Mouse (Mus musculus) forebrain, embryonic 16.5 days (tissue): ENCODE results near the gene Sp7. TPM values are rescaled to one million over a fixed set of nuclear protein-coding genes. Genes with fewer than 3 reads are reported as not detected.

Experiments used
- ATAC-seq: fragments of 200-750 bp; cut with Nextera tagmentation; 2 replicates; pipeline ENCODE4 v1.8.0; 2017; ENCODE audit warnings: mild to moderate bottlenecking, moderate library complexity
- H3K27ac ChIP-seq: fragments of 300-500 bp; sonication (generic); 2 replicates; pipeline ENCODE4 v1.5.1; 2014; ENCODE audit warnings: low read length, control low read depth
- H3K27me3 ChIP-seq: fragments of 300-500 bp; sonication (generic); replicated peaks from 2 replicates; pipeline ENCODE4 v1.6.1; 2014; ENCODE audit warnings: low read length; ENCODE audit not compliant: control insufficient read depth, insufficient read depth
- H3K36me3 ChIP-seq: fragments of 300-500 bp; sonication (generic); 2 replicates; pipeline ENCODE4 v1.6.1; 2014; ENCODE audit not compliant: control insufficient read depth, insufficient read depth
- H3K4me1 ChIP-seq: fragments of 300-500 bp; sonication (generic); replicated peaks from 2 replicates; pipeline ENCODE4 v1.6.1; 2014; ENCODE audit warnings: low read length; ENCODE audit not compliant: control insufficient read depth, insufficient read depth
- H3K4me2 ChIP-seq: fragments of 300-500 bp; sonication (generic); 2 replicates; pipeline ENCODE4 v1.6.1; 2014; ENCODE audit warnings: mild to moderate bottlenecking, low read length, control low read depth
- H3K4me3 ChIP-seq: fragments of 300-500 bp; sonication (generic); replicated peaks from 2 replicates; pipeline ENCODE4 v1.5.1; 2014; ENCODE audit warnings: mild to moderate bottlenecking, low read length, control low read depth
- H3K9ac ChIP-seq: fragments of 300-500 bp; sonication (generic); replicated peaks from 2 replicates; pipeline ENCODE4 v1.6.1; 2014; ENCODE audit warnings: low read depth, low read length, control low read depth
- H3K9me3 ChIP-seq: fragments of 300-500 bp; sonication (generic); 2 replicates; pipeline ENCODE4 v1.6.1; 2016; ENCODE audit warnings: low read length; ENCODE audit not compliant: control insufficient read depth
- WGBS: fragments of 180-500 bp; shearing (Covaris S2); extraction: QIAGEN DNeasy Blood & Tissue Kit; methylation state at CpG from one replicate; pipeline ENCODE4 v1.1.7; 2014; 5-methylcytosine and 5-hydroxymethylcytosine counted together
- polyA plus RNA-seq: library from polyadenylated mRNA; unstranded; fragments of >200 nt; fragmentation: Nextera tagmentation; extraction: Ambion mirVana; gene quantifications from 2 replicates; pipeline ENCODE4 v1.2.1, GENCODE M21; 2015

The Sp7 gene
- polyA plus RNA-seq, 1 experiment from 2014 or later = 0.38 TPM

DNA sequence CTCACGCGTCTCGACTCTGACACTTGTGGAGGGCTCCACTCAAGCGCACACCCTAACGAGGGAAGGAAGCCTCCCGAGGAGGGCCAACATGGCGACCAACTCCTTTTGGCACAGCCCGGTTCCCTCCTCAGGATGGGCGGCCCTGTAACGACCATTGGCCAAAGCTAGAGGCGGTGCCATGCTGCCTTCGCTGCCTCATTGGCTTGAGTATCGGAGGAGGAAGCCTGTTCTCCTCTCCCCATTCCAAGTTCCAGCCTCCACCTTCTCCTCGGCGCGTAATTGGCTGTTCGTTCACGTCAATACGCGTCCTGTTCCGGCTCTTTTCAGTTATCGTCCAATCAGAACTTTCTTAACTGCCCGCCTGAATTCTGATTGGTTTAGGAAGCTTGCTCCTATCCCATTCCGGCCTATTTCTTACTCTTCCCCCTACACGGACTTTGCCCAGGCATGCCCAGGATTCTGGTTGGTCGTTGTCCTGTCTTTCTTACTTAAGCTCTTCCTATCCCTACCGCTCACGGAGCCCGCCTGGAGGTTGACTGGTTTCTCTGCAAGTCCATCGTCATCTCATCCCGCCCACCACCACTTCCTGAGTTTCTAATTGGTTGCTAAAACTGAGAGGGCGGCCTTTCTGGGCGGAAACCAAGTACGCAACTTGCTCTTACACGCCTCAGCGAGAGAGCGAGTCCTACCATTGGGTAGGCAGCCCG is 38.7 kb upstream of the Sp7 start, which contains the start of gene Sp1:
Gene Sp1, plus strand, starts transcription at position 655 of the 707 bp plus-strand sequence.
- peak within 1 kb of the TSS; percentile 83 for H3K4me3 ChIP-seq
- peak; percentile 98 for ATAC-seq
- no peaks in the 10 kb centered on the region for H3K27me3 ChIP-seq
- 0% methylated on average over 38 of the region's 38 CpGs for WGBS
- H3K4me2 ChIP-seq = peak within 1 kb of the TSS; percentile 63
- H3K9me3 ChIP-seq = no peaks in the 10 kb centered on the region
- H3K4me1 ChIP-seq = peaks cover 32% of the 10 kb centered on the region
- H3K9ac ChIP-seq = peak within 1 kb of the TSS; percentile 93
- H3K27ac ChIP-seq = peak within 1 kb of the TSS; percentile 100
- peaks cover 26% of the 10 kb centered on the region for H3K36me3 ChIP-seq

DNA sequence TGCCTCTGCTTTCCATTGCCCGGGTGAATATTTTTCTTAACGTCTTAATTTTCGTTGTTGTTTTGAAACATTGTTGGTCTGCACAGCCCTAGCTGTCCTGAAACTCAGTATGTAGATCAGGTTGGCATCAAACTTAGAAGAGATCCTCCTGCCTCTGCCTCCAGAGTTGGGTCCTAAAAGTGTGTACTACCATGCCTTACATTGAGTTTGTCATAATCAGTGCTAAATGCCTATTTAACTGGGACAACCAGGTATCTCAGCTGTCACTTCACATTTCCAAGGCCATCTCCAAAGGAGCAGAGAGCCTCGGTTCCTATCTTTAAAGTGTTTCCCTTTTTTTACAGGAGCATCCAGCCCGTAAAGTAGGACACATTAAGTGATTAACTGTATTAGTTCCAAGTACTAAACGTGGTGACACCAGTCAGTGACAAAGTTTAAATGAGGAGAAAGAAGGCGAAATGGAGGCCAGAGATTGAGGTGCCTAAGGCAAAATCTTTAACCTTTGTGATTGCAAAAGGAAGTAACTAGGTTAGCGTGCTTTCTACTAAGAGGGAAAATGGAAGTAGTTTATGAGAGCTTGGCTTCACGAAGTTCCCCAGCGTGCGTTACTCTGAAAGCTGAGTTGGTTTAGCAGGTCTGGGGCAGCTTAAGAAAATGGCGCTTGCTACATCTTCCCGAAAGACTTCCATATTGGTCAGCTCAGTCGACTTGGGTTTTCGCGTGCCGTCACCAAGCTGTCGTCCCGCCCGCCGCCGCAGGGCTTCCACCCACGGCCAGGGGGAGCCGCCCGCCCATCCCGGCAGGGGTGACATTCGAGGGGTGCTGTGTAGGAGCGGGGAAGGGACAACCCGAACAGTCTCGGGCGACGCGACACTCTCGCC is 37.9 kb upstream of the Sp7 start:
- H3K27ac ChIP-seq = peak overlapping the region; percentile 100

DNA sequence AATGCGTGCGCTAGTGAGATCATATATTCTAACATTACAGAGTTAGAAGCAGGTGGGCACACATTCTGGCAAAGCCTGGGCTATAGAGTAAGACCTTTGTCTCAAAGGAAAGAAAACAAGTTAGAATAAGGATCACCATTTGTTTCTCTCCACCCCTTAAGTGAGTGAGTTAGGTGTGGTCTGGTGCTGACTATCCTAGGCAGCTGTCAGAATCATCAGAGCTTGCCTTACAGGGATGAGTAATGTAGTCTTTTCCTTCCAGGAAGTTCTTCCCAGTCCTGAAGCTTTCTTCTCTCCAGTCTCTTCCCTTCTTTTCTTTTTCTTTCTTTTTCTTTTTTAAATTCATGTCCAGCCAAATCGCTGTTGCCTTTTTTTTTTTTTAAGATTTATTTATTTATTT is 35.2 kb upstream of the Sp7 start:
- no peak overlapping the region for H3K4me3 ChIP-seq
- peaks cover 7% of the 10 kb centered on the region for H3K4me1 ChIP-seq
- no peak for ATAC-seq
- no peaks in the 10 kb centered on the region for H3K9me3 ChIP-seq
- H3K27me3 ChIP-seq = no peaks in the 10 kb centered on the region
- WGBS = 97% methylated on average over 3 of the region's 3 CpGs
- H3K27ac ChIP-seq = no peak overlapping the region
- H3K9ac ChIP-seq = no peak overlapping the region
- no peaks in the 10 kb centered on the region for H3K36me3 ChIP-seq
- H3K4me2 ChIP-seq = no peak overlapping the region

More for the DNA sequence above, 37.9 kb upstream of the Sp7 start:
- Histone ChIP-seq H3K27me3 (no peaks in the 10 kb centered on the region), H3K4me2 (peak overlapping the region; percentile 59), H3K4me1 (peaks cover 25% of the 10 kb centered on the region), H3K36me3 (peaks cover 19% of the 10 kb centered on the region), H3K4me3 (peak overlapping the region; percentile 71), H3K9me3 (no peaks in the 10 kb centered on the region), H3K9ac (peak overlapping the region; percentile 81)
- no peak for ATAC-seq
- 15% methylated on average over 34 of the region's 34 CpGs for WGBS

DNA sequence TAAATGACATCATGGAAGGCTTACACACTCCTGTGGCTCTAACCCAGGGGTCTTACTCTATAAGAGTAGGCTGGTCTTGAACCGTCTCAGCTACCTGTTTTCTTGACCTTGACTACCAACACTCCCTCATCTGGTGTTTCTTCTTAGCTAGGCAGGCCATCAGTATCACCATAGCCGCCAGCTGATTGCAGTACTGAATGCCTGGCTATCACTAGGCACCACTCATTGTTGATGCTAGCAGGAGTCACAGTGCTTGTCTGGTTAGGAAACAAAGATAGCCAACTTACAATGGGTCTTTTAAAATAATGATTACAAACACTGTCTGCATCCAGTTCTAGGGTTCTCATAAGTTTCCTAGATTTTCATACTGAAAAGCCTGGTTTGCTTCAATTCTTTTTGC is 34.3 kb upstream of the Sp7 start:
- WGBS = 72% methylated on average over 2 of the region's 2 CpGs
- no peaks in the 10 kb centered on the region for H3K27me3 ChIP-seq
- no peak overlapping the region for H3K9ac ChIP-seq
- no peaks in the 10 kb centered on the region for H3K9me3 ChIP-seq
- H3K4me3 ChIP-seq = no peak overlapping the region
- no peak for ATAC-seq
- H3K4me1 ChIP-seq = peaks cover 5% of the 10 kb centered on the region
- H3K36me3 ChIP-seq = no peaks in the 10 kb centered on the region
- H3K4me2 ChIP-seq = no peak overlapping the region
- H3K27ac ChIP-seq = no peak overlapping the region

DNA sequence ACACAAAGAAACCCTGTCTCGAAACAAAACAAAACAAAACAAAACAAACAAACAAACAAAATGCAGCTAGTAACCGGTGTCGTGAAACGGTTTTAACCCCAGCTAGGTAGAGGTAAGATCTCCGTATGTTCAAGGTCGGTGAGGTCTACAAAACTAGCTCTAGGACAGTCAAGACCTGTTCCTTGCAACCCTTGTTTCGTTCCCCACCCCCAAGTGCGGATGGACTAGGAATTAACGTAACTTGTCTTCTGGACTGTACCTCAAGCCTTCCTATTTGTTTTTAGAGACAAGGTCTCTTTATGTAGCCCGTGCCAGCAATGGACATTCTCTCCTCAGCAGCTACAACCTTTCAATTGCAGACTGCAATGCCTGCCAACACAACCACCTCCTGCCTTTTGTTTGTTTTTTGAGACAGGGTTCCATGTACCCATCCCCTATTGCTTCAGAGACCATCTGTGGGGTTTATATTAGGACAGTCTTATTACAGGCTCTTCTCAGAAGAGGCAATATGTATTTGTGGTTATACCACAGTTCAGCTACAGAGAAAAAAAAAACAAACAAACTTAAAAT is 33.6 kb upstream of the Sp7 start:
- H3K9ac ChIP-seq = no peak overlapping the region
- H3K36me3 ChIP-seq = no peaks in the 10 kb centered on the region
- H3K9me3 ChIP-seq = no peaks in the 10 kb centered on the region
- no peak overlapping the region for H3K4me2 ChIP-seq
- H3K4me3 ChIP-seq = no peak overlapping the region
- no peaks in the 10 kb centered on the region for H3K27me3 ChIP-seq
- peaks cover 5% of the 10 kb centered on the region for H3K4me1 ChIP-seq
- 84% methylated on average over 10 of the region's 10 CpGs for WGBS
- no peak overlapping the region for H3K27ac ChIP-seq
- ATAC-seq = no peak

DNA sequence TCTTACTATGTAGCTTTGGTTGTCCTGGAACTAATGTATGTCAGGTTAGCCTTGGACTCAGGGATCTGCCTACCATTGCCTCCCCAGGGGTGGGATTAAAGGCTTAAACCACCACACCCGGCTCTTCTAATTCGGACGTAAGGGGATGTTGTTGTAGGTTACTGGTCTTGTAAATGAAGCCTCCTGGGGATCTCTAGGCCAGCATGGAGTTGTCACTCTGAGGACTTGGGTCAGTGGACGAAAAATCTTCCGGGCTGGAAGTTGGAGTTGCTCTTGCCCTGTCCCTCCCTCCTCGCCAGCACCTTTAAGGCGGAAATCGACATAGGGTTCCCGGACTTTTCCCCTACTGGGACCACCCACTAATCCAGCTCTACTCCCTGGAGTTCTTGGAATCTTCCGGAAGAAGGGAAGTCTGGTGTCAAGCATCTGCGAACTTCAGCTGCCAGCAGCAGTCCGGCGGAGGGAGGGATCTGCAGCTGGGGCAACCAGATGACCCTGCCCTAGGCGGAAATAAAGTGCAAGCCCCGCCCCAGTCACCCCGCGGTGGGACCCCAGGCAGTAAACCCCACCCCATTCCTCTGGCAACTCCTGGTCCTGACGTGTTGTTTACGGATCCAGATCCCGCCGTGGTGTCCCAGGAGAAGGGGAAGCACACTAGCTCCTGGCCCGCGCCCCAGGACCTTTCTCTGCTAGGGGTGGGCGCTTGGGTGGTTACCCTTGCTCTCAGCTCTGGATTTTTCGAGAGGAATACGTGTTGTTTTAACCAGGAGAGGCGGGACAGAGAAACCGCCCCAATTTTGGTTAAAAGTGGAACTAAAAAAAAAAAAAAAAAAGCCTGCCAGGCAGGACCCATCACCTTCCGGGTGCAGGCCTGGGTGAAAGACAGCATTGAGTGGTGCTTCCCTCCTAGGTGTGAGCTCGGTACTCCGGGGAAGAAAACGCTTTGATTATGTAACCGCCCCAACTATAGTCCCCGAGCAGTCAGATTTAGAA is 32.5 kb upstream of the Sp7 start:
- Histone ChIP-seq H3K9ac (peak overlapping the region; percentile 51), H3K36me3 (no peaks in the 10 kb centered on the region), H3K9me3 (no peaks in the 10 kb centered on the region), H3K4me3 (peak overlapping the region; percentile 41), H3K4me2 (peak overlapping the region; percentile 62), H3K27me3 (no peaks in the 10 kb centered on the region), H3K4me1 (peaks cover 5% of the 10 kb centered on the region), H3K27ac (peak overlapping the region; percentile 16; the same call in 1 of the 2 replicates)
- 4% methylated on average over 34 of the region's 34 CpGs for WGBS
- peak; percentile 63; the same call in 1 of the 2 replicates for ATAC-seq

DNA sequence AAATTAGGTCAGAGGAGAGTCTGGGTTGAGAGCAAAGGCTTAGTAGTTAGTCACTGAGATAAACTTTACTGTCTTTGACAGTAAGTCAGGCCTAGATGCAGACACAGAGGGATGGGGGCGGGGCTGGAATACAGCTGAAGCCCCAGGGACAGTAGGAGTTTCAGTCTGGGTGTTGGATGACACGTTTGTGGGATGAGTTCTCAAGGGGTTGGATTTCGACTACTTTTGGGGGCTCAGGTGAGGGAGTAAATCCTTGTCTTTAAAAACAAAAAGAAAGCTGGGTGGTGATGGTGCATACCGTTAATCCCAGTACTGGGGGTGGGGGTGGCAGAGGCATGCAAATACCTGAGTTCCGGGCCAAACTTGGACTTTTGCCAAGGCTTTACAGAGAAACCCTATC is 31.6 kb upstream of the Sp7 start:
- no peak for ATAC-seq
- no peaks in the 10 kb centered on the region for H3K9me3 ChIP-seq
- H3K27me3 ChIP-seq = no peaks in the 10 kb centered on the region
- H3K4me1 ChIP-seq = peaks cover 5% of the 10 kb centered on the region
- H3K4me2 ChIP-seq = no peak overlapping the region
- H3K36me3 ChIP-seq = no peaks in the 10 kb centered on the region
- H3K27ac ChIP-seq = no peak overlapping the region
- 22% methylated on average over 5 of the region's 5 CpGs for WGBS
- H3K4me3 ChIP-seq = no peak overlapping the region
- no peak overlapping the region for H3K9ac ChIP-seq

DNA sequence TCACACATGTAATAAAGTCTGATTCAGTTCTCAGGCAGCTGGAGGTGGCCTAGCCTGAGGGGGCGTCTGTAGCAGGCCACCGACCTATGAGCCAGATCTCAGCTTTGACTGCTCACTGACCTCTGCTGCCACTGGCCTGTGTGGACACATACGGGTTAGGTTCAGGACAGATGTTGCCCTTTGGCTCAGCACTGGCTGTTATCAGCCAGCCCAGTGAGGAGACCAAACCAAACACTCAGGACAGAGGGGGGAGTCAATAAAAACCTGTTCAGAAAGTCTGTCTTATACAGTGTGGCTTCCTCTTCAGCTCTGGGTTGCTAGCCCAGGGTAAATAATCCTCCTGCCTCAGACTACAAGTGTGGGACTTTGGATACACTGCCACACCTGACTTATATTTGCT is 28.1 kb upstream of the Sp7 start:
- ATAC-seq = no peak
- Histone ChIP-seq H3K9me3 (no peaks in the 10 kb centered on the region), H3K4me2 (no peak overlapping the region), H3K27me3 (no peaks in the 10 kb centered on the region), H3K9ac (no peak overlapping the region), H3K36me3 (no peaks in the 10 kb centered on the region), H3K4me1 (peaks cover 5% of the 10 kb centered on the region), H3K27ac (no peak overlapping the region), H3K4me3 (no peak overlapping the region)
- WGBS = 29% methylated on average over 3 of the region's 3 CpGs
